Mouse (Mus musculus) retina, adult 2 months (tissue): ENCODE results near the gene Fam193a.

Source experiments
- DNase-seq: peaks from one replicate; pipeline ENCODE4 v3.0.0-alpha.2; 2012; ENCODE audit warnings: low read depth, low spot score

Gene Fam193a

DNA sequence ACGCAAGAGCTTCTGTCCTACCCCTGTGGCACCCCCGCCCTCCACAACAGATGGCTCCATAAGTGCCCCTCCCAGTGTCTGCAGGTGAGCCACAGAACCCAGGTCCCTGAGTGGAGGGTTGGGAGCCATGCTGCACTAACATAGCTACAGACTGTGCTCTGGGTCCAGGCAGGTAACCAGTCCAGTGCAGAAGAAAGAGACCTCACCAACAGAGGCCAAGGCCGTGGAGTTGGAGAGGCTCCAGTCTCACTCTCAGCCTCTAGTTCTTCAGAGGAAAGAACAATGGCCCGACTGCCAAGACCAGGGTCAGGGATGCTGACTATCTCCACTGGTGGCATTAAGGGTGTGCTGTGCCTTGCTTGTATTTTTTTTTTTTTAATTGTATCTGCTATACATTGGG is 91.6 kb downstream of the Fam193a start:
- DNase-seq: no peak

GRCm38 (mm10) chr5:34461841-34462240 is 92.1 kb downstream of the Fam193a start:
- DNase-seq: no peak

DNA sequence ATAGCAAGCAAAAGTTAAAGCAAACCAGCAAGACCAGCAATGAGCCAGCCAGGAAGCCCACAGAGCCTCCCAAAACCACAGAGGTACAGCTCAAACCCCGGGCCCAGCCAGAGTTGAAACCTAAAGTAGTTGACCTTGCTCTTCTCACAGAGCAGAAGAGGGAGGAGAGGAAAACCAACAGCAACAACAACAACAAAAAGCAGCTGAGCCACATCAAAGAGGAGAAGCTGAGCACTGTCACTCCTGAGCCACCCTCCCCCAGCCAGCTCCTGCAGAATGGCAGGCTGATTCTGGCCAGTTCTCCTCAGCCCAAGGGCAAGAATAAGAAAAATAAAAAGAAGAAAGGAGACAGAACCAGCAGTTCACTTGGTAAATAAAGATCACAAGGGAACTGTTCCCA is 96.3 kb downstream of the Fam193a start:
- no peak for DNase-seq

GRCm38 (mm10) chr5:34466648-34467047 is 96.9 kb downstream of the Fam193a start:
- no peak for DNase-seq

DNA sequence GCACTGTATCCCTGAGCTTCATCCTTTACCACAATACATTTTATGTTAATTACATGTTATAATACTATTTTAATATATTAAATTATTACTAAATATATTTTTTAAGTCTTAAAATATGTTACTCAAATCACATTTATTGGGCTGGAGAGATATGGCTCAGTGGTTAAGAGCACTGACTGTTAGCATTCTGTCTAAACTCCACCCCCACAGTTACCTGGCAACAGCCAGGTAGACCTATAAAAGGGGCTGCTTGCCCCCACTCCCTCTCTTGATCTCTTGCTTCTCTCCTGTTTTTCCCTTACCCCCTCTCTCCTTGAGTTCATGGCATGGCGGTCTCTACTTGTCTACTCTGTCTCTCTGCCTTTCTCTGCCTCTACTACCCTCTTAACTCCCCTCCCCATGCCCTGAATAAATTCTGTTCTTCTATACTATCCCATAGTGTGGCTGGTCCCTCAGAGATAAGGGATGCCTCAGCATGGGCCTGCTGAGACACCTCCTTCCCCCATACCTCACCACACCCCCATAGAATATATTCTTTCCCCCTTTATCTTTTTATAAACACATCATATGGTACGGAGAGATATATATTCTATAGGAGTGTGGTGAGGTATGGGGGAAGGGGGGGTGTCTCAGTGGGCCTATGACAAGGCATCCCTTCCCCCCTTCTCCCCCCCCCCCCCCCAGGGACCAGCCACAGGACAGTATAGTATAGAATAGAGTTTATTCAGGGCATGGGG is 98.5 kb downstream of the Fam193a start:
- DNase-seq: no peak

- DNase-seq: no peak
Observed at GRCm38 (mm10) chr5:34480926-34481325, 111.2 kb downstream of the Fam193a start.

GRCm38 (mm10) chr5:34485731-34486130 is 116.0 kb downstream of the Fam193a start:
- DNase-seq: no peak

GRCm38 (mm10) chr5:34487320-34488090 is 117.8 kb downstream of the Fam193a start:
- no peak for DNase-seq

DNA sequence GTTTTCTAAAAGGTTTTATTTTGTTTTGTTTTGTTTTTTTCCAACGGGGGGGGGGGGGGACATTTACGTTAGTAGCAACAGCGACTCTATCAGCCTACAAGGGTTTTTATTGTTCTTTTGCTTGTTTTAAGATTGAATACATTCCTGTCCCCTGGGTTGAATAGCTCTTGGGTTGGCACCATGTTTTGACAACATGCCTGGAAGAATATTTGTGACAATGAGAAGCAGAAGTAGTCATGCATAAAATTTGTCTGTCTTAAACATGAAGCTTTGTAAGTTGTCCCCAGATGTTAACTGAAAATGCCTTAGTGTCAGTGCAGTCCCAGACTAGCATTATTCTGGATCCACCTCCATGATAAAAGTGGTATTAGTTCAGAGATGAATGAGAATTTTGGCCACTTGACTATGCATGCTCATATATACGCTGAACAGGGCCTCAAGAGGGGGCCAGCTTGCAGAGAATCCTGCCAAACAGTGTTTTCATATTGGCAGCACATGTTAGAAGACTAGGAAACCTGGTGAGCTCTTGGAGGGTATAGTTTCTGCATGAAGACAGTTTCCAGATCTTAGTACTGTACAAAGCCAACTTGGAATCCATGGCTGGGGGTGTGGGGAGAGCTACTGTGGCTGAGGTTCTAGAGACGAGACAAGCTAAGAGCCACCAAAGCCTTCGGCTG is 119.1 kb downstream of the Fam193a start:
- no peak for DNase-seq

GRCm38 (mm10) chr5:34489418-34489787 is 119.7 kb downstream of the Fam193a start:
- no peak for DNase-seq

GRCm38 (mm10) chr5:34496745-34497144 is 127.0 kb downstream of the Fam193a start:
- DNase-seq: no peak

GRCm38 (mm10) chr5:34500886-34501285 is 131.2 kb downstream of the Fam193a start:
- no peak for DNase-seq

GRCm38 (mm10) chr5:34501588-34501987 is 131.9 kb downstream of the Fam193a start:
- no peak for DNase-seq

- no peak for DNase-seq
Observed at GRCm38 (mm10) chr5:34502411-34502810, 132.7 kb downstream of the Fam193a start.

- no peak for DNase-seq
Observed at GRCm38 (mm10) chr5:34502821-34503220, 133.1 kb downstream of the Fam193a start.

DNA sequence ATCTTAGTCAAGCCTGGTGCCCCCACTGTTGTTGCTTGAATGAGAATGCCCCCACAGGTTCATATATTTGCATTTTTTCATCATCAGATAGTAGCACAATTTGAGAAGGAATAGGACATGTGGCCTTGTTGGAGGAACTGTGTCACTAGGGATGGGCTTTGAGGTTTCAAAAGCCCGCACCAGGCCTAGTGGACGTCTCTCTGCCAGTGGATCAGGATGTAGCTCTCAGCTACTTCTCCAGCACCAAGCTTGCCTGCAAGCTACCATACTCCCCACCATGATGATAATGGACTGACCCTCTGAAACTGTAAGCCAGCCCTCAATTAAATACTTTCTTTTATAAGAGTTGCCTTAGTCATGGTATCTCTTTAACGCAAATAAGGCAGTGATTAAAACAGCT is 142.8 kb downstream of the Fam193a start:
- no peak for DNase-seq

DNA sequence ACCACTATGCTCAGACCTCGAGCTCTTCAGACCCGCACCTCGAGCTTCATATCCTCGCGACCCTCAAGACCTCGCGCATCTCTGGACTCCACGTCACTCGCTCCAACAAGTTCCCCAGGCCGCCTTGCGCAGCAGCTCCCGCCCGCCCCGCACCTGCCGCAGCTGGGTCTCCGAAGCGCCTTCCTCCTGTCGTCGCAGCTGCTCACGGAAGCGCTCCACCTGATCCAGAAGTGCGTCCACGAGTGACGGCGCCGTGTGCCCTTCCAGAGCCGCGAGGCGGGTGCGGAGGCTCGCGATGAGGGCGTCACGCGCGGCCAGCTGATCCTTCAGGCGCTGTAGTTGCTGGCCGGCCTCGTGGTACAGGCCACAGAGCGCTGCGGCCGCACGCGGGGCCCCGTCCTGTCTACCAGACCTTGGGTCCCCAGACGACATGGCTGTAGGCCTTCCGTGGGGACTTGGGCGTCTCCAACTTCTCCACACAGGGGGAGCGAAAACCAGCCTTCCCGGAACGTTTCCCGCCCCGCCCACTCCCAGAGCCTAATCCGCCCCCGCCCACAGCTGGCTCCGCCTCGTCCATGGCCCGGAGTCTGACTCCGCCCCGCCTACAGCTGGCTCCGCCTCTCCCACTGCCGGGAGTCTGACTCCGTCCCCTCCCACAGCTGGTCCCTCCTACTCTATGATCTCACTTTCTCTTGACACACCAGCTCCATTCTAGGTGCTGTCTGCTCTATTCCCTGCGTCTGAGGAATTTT is 143.9 kb downstream of the Fam193a start, which contains the start of gene Tnip2:
Gene Tnip2, minus strand, starts transcription at position 526 of the 752 bp plus-strand sequence.
- DNase-seq: peak; percentile 78

DNA sequence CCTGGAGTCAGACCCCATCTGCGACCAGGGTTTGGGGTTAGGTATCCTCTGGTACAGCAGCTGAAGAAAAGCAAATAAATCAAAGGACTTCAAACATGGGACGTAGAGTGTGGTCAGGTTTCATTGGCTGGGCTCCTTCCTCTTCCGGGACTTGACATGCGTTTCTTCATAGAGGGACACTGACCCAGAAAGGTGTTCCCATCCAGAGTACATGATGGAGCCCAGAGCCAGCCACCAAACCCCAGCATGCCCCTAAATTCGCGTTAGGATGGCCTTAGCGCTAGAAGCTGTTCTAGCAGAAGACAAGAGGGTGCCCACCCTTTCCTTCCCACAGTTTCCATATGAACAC is 144.5 kb downstream of the Fam193a start:
- DNase-seq: no peak

DNA sequence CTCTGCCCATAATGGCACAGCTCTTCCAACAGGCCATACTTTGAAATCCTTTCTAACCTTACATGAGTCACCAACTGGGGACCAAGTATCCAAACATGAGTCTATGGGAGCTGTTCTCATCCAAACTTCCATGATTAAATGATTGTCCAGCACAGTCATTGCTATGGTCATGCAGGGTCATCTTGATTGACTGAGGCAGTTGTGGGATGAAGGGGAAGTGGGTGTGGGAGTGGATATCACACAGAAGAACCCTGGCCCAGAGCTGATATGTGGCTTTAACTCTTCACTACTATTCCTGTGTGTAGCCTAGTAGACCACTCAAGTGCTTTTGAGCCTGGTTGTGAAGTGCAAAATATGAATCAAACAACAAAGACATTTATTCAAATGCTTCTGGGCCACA is 145.4 kb downstream of the Fam193a start:
- DNase-seq: no peak

DNA sequence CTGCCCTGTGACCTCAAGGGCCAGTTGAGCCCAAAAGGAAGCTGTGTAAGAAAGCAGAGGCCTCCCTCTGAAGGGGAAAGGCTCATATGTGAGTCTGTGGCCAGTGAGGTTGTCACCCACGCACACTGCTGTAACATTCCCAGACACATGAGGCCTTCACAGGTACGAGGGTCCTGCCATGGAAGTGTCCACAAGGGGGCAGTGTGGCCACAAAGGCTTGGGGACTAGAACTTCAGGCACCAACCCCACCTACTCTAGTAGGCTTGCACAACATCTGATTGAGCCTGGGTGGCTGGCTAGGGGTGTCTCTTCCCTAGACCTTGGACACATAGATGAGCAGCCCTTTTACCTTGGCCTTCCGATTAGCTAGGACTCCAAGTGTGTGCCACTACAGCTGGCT is 148.2 kb downstream of the Fam193a start:
- peak; percentile 34 for DNase-seq

DNA sequence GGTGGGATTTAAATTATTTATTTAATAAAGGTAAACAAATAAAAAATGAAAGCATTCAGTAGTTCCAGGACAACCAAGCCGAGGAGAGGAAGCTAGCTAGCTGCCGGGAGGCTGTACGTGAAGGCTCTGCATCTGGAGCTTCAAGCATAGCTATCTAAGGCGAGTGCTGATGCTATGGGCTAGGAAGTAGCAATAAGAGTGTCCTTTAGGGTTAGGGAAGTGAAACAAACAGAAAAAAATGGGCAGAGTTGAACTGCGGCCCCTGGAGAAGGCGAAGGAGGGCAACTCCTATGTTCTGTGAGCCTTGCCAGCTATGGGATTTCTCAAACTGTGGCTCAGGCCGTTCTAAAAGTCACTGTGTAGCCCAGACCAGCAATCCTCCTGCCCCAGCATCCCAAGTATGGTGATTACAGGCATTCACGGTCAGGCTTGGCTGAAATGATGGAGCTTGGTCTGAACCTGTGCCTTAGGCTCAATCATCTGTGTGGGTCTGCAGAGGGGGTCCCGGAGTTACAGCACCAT is 149.7 kb downstream of the Fam193a start:
- no peak for DNase-seq
